In the genomic region with DNA sequence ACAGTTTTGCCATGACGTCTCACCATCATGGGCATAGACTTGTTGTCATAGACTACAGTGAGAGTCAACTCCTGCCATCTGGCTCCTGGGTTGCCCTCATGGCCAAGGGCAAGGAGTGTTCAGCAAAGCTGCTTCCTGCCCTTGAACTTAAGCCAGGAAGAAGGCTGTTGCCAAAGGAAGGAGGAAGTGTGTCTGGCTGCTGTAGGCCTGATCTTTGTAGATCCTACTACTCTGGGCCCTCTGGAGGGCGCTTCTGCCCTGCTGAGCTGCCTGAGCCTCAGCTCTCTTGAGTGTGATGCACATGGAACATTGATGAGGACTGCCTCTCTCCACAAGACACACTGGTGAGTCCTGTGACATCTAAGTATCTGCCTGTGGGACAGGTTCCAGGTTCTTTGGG, we compare ENCODE assay signal across 9 mouse cellular contexts. TPM values are rescaled to one million over a fixed set of nuclear protein-coding genes. Genes with fewer than 3 reads are reported as not detected.
A peak's percentile ranks its signal among the peaks of the same experiment; 100 is the strongest.
DNase-seq lines count a peak whose midpoint lies in the region; ATAC-seq and TF ChIP-seq lines count a peak whose summit lies in the region.
"Had no signal": no experiment of that assay in that cellular context is flagged by ENCODE, and none has a peak within 500 bp of the region (broad histone marks: within the 10 kb centered on the region; RNA-seq: fewer than 3 reads in every experiment).

No protein-coding gene starts in this region.

- no peaks in the 10 kb centered on the region for H3K27me3 ChIP-seq in midbrain, postnatal 0 days (ENCODE audit: insufficient read depth, low read length)
- H3K27me3 ChIP-seq in midbrain, embryonic 15.5 days (replicated peaks): no peaks in the 10 kb centered on the region
- no peaks in the 10 kb centered on the region for H3K27me3 ChIP-seq in heart, adult 2 months (ENCODE audit: control insufficient read depth, insufficient read depth, low read length)
- no peaks in the 10 kb centered on the region for H3K27me3 ChIP-seq in kidney, postnatal 0 days (ENCODE audit: insufficient read depth, low read length)
- H3K27me3 ChIP-seq: stomach, embryonic 15.5 days had no signal

- no peak overlapping the region for H3K9ac ChIP-seq in midbrain, postnatal 0 days (replicated peaks; ENCODE audit: low read length, poor library complexity, severe bottlenecking)
- no peak overlapping the region for H3K9ac ChIP-seq in midbrain, embryonic 15.5 days
- no peak overlapping the region for H3K9ac ChIP-seq in heart, adult 2 months (ENCODE audit: low read depth, low read length)
- H3K9ac ChIP-seq in kidney, postnatal 0 days (ENCODE audit: low read depth, low read length): no peak overlapping the region
- H3K9ac ChIP-seq: stomach, embryonic 15.5 days had no signal

- no peak for TF ChIP-seq POLR2A in heart, adult 2 months (IDR thresholded peaks at IDR 0.05; ENCODE audit: insufficient read depth, low read depth, low read length)

- H3K36me3 ChIP-seq in midbrain, postnatal 0 days (ENCODE audit: insufficient read depth, low read length): peaks cover 3% of the 10 kb centered on the region; the same call in 1 of the 2 replicates
- no peaks in the 10 kb centered on the region for H3K36me3 ChIP-seq in midbrain, embryonic 15.5 days (replicated peaks)
- peaks cover 11% of the 10 kb centered on the region; the same call in 1 of the 2 replicates for H3K36me3 ChIP-seq in heart, adult 2 months (ENCODE audit: control insufficient read depth, insufficient read depth, low read length)
- no peaks in the 10 kb centered on the region for H3K36me3 ChIP-seq in kidney, postnatal 0 days (ENCODE audit: insufficient read depth, low read length)

- H3K79me2 ChIP-seq in heart, adult 2 months (replicated peaks; ENCODE audit: control insufficient read depth, insufficient read depth, low read length): no peaks in the 10 kb centered on the region; the same call in none of the 2 replicates

- DNase-seq in midbrain, postnatal 0 days (ENCODE audit: low spot score): peak; percentile 22
- DNase-seq in adrenal gland, postnatal 25 days: peak; percentile 57
- DNase-seq in heart, adult 2 months: peak; percentile 67 to 82
- peak; percentile 69 for DNase-seq in kidney, postnatal 0 days (ENCODE audit: low spot score)
- no peak for DNase-seq in retina, postnatal 1 day
- no peak for DNase-seq in urinary bladder, adult 2 months (ENCODE audit: low spot score)

- no peak overlapping the region for H3K27ac ChIP-seq in midbrain, postnatal 0 days (ENCODE audit: low read depth, low read length)
- no peak overlapping the region for H3K27ac ChIP-seq in midbrain, embryonic 15.5 days
- H3K27ac ChIP-seq in heart, adult 2 months: peak overlapping the region; percentile 74
- 0 out of 2 replicates have a peak overlapping the region, but pooled peaks have one; percentile 76 for H3K27ac ChIP-seq in kidney, postnatal 0 days
- H3K27ac ChIP-seq: stomach, embryonic 15.5 days had no signal

- H3K4me3 ChIP-seq in midbrain, postnatal 0 days (ENCODE audit: low read depth, low read length): no peak overlapping the region
- no peak overlapping the region for H3K4me3 ChIP-seq in midbrain, embryonic 15.5 days
- no peak overlapping the region for H3K4me3 ChIP-seq in heart, adult 2 months
- no peak overlapping the region for H3K4me3 ChIP-seq in kidney, postnatal 0 days (replicated peaks; ENCODE audit: low read depth, low read length)
- H3K4me3 ChIP-seq: stomach, embryonic 15.5 days had no signal

- whole genome bisulfite sequencing in midbrain, postnatal 0 days: 76% methylated on average over 2 of the region's 2 CpGs
- 90% methylated on average over 2 of the region's 2 CpGs for whole genome bisulfite sequencing in midbrain, embryonic 15.5 days
- WGBS in heart, adult 2 months: 15% methylated on average over 2 of the region's 2 CpGs
- WGBS in kidney, postnatal 0 days: 66% methylated on average over 2 of the region's 2 CpGs

- intact Hi-C loops in heart, adult 2 months (cut with DNase I): loop anchor here (1.0 to 2.0 kb wide), 2 partner anchors 25 to 51 kb away; no protein-coding TSS in a partner anchor

- TF ChIP-seq CTCF in midbrain, postnatal 0 days (IDR thresholded peaks at IDR 0.05): peak; percentile 51
- TF ChIP-seq CTCF in heart, adult 2 months (IDR thresholded peaks at IDR 0.05): peak; percentile 84
- TF ChIP-seq CTCF in kidney, postnatal 0 days (IDR thresholded peaks at IDR 0.05; ENCODE audit: low read depth): peak; percentile 67

- H3K4me1 ChIP-seq in midbrain, postnatal 0 days (ENCODE audit: insufficient read depth, low read length): peaks cover 8% of the 10 kb centered on the region; the same call in 1 of the 2 replicates
- H3K4me1 ChIP-seq in midbrain, embryonic 15.5 days: peaks cover 5% of the 10 kb centered on the region; the same call in 1 of the 2 replicates
- H3K4me1 ChIP-seq in heart, adult 2 months (ENCODE audit: control insufficient read depth, insufficient read depth, low read length): peaks cover 50% of the 10 kb centered on the region
- H3K4me1 ChIP-seq in kidney, postnatal 0 days (replicated peaks; ENCODE audit: insufficient read depth, low read length): peaks cover 27% of the 10 kb centered on the region

- no peaks in the 10 kb centered on the region for H3K9me3 ChIP-seq in midbrain, postnatal 0 days (ENCODE audit: low read length)
- H3K9me3 ChIP-seq in midbrain, embryonic 15.5 days: no peaks in the 10 kb centered on the region
- no peaks in the 10 kb centered on the region for H3K9me3 ChIP-seq in kidney, postnatal 0 days (replicated peaks; ENCODE audit: low read length)
- H3K9me3 ChIP-seq: stomach, embryonic 15.5 days had no signal

- H3K4me2 ChIP-seq in midbrain, postnatal 0 days (ENCODE audit: low read depth, low read length, poor library complexity, severe bottlenecking): no peak overlapping the region
- no peak overlapping the region for H3K4me2 ChIP-seq in midbrain, embryonic 15.5 days
- H3K4me2 ChIP-seq in kidney, postnatal 0 days (ENCODE audit: low read length): no peak overlapping the region
- H3K4me2 ChIP-seq: stomach, embryonic 15.5 days had no signal

- TF ChIP-seq EP300 in heart, adult 2 months (IDR thresholded peaks at IDR 0.05; ENCODE audit: insufficient read depth, low read depth, low read length): peak; percentile 84

- ATAC-seq in midbrain, postnatal 0 days (ENCODE audit: low FRiP score): no peak
- ATAC-seq in midbrain, embryonic 15.5 days (replicated peaks): no peak
- 0 out of 2 replicates have a peak, but pooled peaks have one; percentile 35 for ATAC-seq in kidney, postnatal 0 days (replicated peaks; ENCODE audit: low FRiP score, low read depth)
- peak; percentile 72 for ATAC-seq in megakaryocyte, adult 5-6 weeks (ENCODE audit: poor library complexity, severe bottlenecking)

RNA-seq across cellular contexts. Expression of gene Ell, which starts 20.8 kb away (rescaled TPM):
- 10.2 and 14.1 TPM in 2 replicates for total RNA-seq in midbrain, postnatal 0 days (2014; rRNA removed)
- 12.6 and 13.2 TPM in 2 replicates for polyA plus RNA-seq in midbrain, postnatal 0 days (2015; fragmentation: Nextera tagmentation; extraction: Ambion mirVana)
- 18.6 and 19.9 TPM in 2 replicates for polyA plus RNA-seq in midbrain, embryonic 15.5 days (2015; fragmentation: Nextera tagmentation; extraction: Ambion mirVana)
- total RNA-seq in adrenal gland, postnatal 25 days (2021): 24.3 and 29.8 TPM in 2 replicates
- total RNA-seq in heart, adult 2 months (2021): 10 to 100 TPM in 1 of 2 experiments, 1 to 10 TPM in 1; 9.6 to 12.0 TPM
- 12.7 and 13.8 TPM in 2 replicates for polyA plus RNA-seq in heart, adult 2 months (2012; rRNA removed)
- polyA plus RNA-seq in kidney, postnatal 0 days (2015; fragmentation: Nextera tagmentation; extraction: Ambion mirVana): 14.9 and 17.1 TPM in 2 replicates
- 9.3 and 12.5 TPM in 2 replicates for total RNA-seq in megakaryocyte, adult 5-6 weeks (2015)
- 11.1 and 11.9 TPM in 2 replicates for total RNA-seq in megakaryocyte, adult 5-6 weeks (2017)
- polyA plus RNA-seq in urinary bladder, adult 2 months (2012; rRNA removed): 21.3 and 26.9 TPM in 2 replicates

RNA-seq across cellular contexts. Expression of gene Kxd1, which starts 32.3 kb away (rescaled TPM):
- total RNA-seq in midbrain, postnatal 0 days (2014; rRNA removed): 36.3 and 38.2 TPM in 2 replicates
- polyA plus RNA-seq in midbrain, postnatal 0 days (2015; fragmentation: Nextera tagmentation; extraction: Ambion mirVana): 53.1 and 55.8 TPM in 2 replicates
- 46.4 and 51.7 TPM in 2 replicates for polyA plus RNA-seq in midbrain, embryonic 15.5 days (2015; fragmentation: Nextera tagmentation; extraction: Ambion mirVana)
- 68.9 and 85.4 TPM in 2 replicates for total RNA-seq in adrenal gland, postnatal 25 days (2021)
- 10 to 100 TPM; 80.4 to 99.4 TPM for total RNA-seq in heart, adult 2 months (2021)
- 111 and 121 TPM in 2 replicates for polyA plus RNA-seq in heart, adult 2 months (2012; rRNA removed)
- 81.3 and 81.8 TPM in 2 replicates for polyA plus RNA-seq in kidney, postnatal 0 days (2015; fragmentation: Nextera tagmentation; extraction: Ambion mirVana)
- 88.7 and 114 TPM in 2 replicates for total RNA-seq in megakaryocyte, adult 5-6 weeks (2015)
- 71.4 and 80.6 TPM in 2 replicates for total RNA-seq in megakaryocyte, adult 5-6 weeks (2017)
- polyA plus RNA-seq in urinary bladder, adult 2 months (2012; rRNA removed): 73.9 and 74.2 TPM in 2 replicates

RNA-seq across cellular contexts. Expression of gene Fkbp8, which starts 32.6 kb away (rescaled TPM):
- 490 and 533 TPM in 2 replicates for total RNA-seq in midbrain, postnatal 0 days (2014; rRNA removed)
- polyA plus RNA-seq in midbrain, postnatal 0 days (2015; fragmentation: Nextera tagmentation; extraction: Ambion mirVana): 351 and 386 TPM in 2 replicates
- 450 and 462 TPM in 2 replicates for polyA plus RNA-seq in midbrain, embryonic 15.5 days (2015; fragmentation: Nextera tagmentation; extraction: Ambion mirVana)
- total RNA-seq in adrenal gland, postnatal 25 days (2021): 361 and 404 TPM in 2 replicates
- 100 to 1,000 TPM; 116 to 135 TPM for total RNA-seq in heart, adult 2 months (2021)
- 179 and 201 TPM in 2 replicates for polyA plus RNA-seq in heart, adult 2 months (2012; rRNA removed)
- 249 and 255 TPM in 2 replicates for polyA plus RNA-seq in kidney, postnatal 0 days (2015; fragmentation: Nextera tagmentation; extraction: Ambion mirVana)
- total RNA-seq in megakaryocyte, adult 5-6 weeks (2015): 75.1 and 75.3 TPM in 2 replicates
- 146 and 166 TPM in 2 replicates for total RNA-seq in megakaryocyte, adult 5-6 weeks (2017)
- 300 and 366 TPM in 2 replicates for polyA plus RNA-seq in urinary bladder, adult 2 months (2012; rRNA removed)

RNA-seq across cellular contexts. Expression of gene Isyna1, which starts 34.1 kb away (rescaled TPM):
- 176 and 180 TPM in 2 replicates for total RNA-seq in midbrain, postnatal 0 days (2014; rRNA removed)
- 140 and 146 TPM in 2 replicates for polyA plus RNA-seq in midbrain, postnatal 0 days (2015; fragmentation: Nextera tagmentation; extraction: Ambion mirVana)
- polyA plus RNA-seq in midbrain, embryonic 15.5 days (2015; fragmentation: Nextera tagmentation; extraction: Ambion mirVana): 175 and 176 TPM in 2 replicates
- 89.7 and 101 TPM in 2 replicates for total RNA-seq in adrenal gland, postnatal 25 days (2021)
- total RNA-seq in heart, adult 2 months (2021): 10 to 100 TPM; 26.7 to 28.3 TPM
- 40.3 and 41.6 TPM in 2 replicates for polyA plus RNA-seq in heart, adult 2 months (2012; rRNA removed)
- 166 and 169 TPM in 2 replicates for polyA plus RNA-seq in kidney, postnatal 0 days (2015; fragmentation: Nextera tagmentation; extraction: Ambion mirVana)
- total RNA-seq in megakaryocyte, adult 5-6 weeks (2015): 11.8 and 11.9 TPM in 2 replicates
- total RNA-seq in megakaryocyte, adult 5-6 weeks (2017): 13.9 and 15.7 TPM in 2 replicates
- polyA plus RNA-seq in urinary bladder, adult 2 months (2012; rRNA removed): 37.9 and 49.6 TPM in 2 replicates

RNA-seq across cellular contexts. Expression of gene Ssbp4, which starts 48.6 kb away (rescaled TPM):
- 279 and 392 TPM in 2 replicates for total RNA-seq in midbrain, postnatal 0 days (2014; rRNA removed)
- 230 and 247 TPM in 2 replicates for polyA plus RNA-seq in midbrain, postnatal 0 days (2015; fragmentation: Nextera tagmentation; extraction: Ambion mirVana)
- polyA plus RNA-seq in midbrain, embryonic 15.5 days (2015; fragmentation: Nextera tagmentation; extraction: Ambion mirVana): 175 and 189 TPM in 2 replicates
- total RNA-seq in adrenal gland, postnatal 25 days (2021): 82.0 and 88.2 TPM in 2 replicates
- 10 to 100 TPM; 34.6 to 35.8 TPM for total RNA-seq in heart, adult 2 months (2021)
- polyA plus RNA-seq in heart, adult 2 months (2012; rRNA removed): 45.6 and 72.8 TPM in 2 replicates
- 166 and 188 TPM in 2 replicates for polyA plus RNA-seq in kidney, postnatal 0 days (2015; fragmentation: Nextera tagmentation; extraction: Ambion mirVana)
- 35.7 and 38.2 TPM in 2 replicates for total RNA-seq in megakaryocyte, adult 5-6 weeks (2015)
- total RNA-seq in megakaryocyte, adult 5-6 weeks (2017): 61.3 and 76.1 TPM in 2 replicates
- 73.5 and 74.6 TPM in 2 replicates for polyA plus RNA-seq in urinary bladder, adult 2 months (2012; rRNA removed)

Comparison
In these comparisons a context has a peak if more than half of its experiments do, and no peak if none do; other contexts are left out.
1. ATAC-seq: peak in kidney, postnatal 0 days (single experiment) and megakaryocyte, adult 5-6 weeks (single experiment); none in midbrain, postnatal 0 days (single experiment) and midbrain, embryonic 15.5 days (single experiment).
2. DNase-seq: peak in midbrain, postnatal 0 days (single experiment), adrenal gland, postnatal 25 days (single experiment), heart, adult 2 months (2 of 2) and kidney, postnatal 0 days (single experiment); none in retina, postnatal 1 day (single experiment) and urinary bladder, adult 2 months (single experiment).
3. H3K27ac ChIP-seq: peak in heart, adult 2 months (single experiment) and kidney, postnatal 0 days (single experiment); none in midbrain, postnatal 0 days (single experiment) and midbrain, embryonic 15.5 days (single experiment).
4. Peak in every context shown above with its lines, with median percentiles within 50 percentile points of each other: CTCF ChIP-seq.